Mouse (Mus musculus) spleen, adult 18-20 months (tissue): ENCODE measurements around the gene Zfp672.
A peak's percentile ranks its signal among the peaks of the same experiment; 100 is the strongest.
"Not testable (repeated sequence)": the region's sequence is repeated elsewhere in the genome, so short reads cannot be mapped to it uniquely, and the experiment has no call there.

Experiments used
- DNase-seq, 2 experiments: peaks; one replicate each; pipeline ENCODE4 v3.0.0; 2022; ENCODE audit warnings: mixed read lengths in 2 of 2

Gene Zfp672

DNA sequence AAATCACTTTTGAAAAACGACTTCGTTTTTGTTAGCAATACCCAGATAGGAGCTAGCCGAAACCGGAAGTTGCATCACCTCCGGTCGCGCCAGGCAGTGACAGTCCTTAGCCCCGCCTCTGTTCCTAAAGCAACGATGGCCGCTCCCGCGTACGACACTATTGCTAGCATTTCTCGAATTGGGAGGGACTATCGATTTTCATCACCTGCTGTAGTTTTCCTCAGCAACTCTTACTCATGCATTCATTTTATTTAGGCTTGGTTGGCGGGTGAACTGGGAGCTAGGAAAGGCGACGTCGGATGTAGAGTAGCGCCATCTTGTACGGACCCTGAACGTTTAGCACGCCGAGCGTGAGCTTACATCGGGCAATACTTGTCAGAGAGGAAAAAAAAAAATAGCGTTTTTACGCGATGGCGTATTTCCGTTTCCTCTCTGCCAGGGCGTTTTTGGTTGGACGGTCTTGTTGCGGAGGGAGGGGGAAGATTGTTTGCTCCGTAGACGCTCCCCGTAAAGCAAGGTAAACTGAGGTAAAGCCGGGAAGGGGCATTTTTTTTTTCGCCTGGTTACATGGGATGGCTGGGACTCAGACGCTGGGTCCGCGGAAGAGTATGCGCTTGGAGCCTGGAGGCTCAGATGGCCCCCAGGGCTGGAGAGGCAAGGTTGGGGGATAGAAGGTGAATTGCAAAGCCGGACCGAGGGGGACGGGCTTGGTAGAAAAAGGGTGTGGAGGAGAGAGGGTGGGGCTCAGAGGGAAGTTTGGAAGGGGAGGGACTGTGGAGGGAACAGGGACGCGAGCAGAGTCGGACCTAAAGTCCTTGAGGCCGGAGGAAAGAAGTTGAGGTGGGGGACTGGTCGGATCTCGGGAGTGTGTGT, at the start of gene Zfp672, which contains the start of gene Sh3bp5l:
TSS of gene Zfp672 (minus strand) at position 64 of the 873 bp plus-strand sequence.
TSS of gene Sh3bp5l (plus strand) at position 449 of the 873 bp plus-strand sequence.
- peak; percentile 76 to 80 for DNase-seq

DNA sequence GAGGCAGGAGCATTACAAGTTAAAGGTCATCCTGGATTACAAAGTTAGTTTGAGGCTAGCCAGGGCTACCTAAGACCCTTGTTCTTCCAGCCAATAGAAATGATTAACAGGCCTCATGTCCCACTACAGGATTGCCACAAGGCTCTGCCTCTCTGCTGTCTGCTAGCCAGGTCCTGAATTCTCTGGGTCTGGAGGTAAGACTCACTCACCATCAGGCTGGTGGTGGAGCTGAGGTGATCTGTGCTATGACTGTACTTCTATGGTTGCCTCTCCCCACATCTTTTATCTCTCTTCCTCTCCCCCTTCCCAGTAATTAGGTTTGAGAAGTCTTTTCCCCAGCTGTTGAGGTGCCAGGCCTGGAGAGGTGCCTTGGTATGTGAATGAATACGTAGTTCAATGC, 49.4 kb upstream of the Zfp672 start:
- no peak for DNase-seq

DNA sequence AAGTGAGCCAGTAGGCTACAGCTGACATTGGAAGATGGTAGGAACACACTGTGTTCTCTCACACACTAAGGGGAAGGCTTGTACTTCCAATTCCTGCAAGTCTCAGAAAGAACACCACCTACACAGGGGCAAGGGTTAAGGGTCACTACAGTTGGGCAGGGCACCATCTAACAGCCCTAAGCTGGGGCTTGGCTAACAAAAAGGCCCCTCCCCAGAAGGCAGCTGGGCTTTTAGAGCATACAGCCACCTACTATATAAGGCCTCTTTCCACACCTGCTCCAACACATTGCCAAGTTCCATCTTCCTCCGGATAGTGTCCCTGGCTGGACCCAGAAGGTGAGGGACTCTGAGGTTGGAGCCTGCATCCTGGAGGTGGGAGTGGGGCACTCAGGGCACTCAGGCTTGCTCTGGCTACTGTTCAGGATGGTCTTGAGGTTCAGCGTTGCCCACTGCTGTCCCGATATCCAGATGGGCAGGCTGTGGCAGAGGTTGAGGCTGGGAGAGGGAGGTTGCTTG, 48.7 kb upstream of the Zfp672 start, which contains the start of gene Lypd8:
TSS of gene Lypd8 (plus strand) at position 281 of the 516 bp plus-strand sequence.
- DNase-seq, result no peak

DNA sequence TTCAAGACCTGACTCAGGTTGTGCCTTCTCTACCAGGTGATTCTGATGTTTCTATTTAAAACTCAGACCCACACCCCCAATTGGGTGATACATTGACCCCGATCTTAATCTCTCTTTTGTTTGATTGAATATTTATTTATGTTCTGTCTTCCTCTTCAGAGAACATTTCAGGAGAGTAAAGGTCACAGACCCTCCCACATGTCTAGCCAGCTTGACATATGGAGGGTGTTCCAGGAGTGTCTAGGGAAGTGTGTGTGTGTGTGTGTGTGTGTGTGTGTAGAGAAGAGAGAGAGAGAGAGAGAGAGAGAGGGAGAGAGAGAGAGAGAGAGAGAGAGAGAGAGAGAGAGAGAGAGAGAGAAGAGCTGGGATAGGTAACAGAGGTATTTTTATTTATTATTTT, 47.5 kb upstream of the Zfp672 start:
- no peak for DNase-seq

DNA sequence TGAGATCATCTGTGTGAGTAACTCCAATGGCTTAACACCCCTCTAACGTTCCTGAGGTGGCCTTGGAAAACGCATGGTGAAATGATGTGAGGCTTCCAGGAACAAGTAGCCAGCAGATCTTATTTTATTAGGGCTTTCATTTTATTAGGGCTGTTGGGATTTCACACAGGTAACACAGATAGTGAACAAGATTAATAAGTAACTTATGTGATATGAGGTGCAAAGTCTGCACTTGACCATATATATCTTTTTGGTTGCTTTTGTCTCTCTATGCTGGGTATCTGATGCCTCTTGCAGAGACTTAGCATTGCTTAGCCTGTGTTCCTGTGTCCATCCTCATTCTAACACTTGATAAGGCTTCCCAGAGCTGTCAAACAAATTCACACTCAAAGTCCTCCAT, 47.1 kb upstream of the Zfp672 start:
- no peak for DNase-seq

DNA sequence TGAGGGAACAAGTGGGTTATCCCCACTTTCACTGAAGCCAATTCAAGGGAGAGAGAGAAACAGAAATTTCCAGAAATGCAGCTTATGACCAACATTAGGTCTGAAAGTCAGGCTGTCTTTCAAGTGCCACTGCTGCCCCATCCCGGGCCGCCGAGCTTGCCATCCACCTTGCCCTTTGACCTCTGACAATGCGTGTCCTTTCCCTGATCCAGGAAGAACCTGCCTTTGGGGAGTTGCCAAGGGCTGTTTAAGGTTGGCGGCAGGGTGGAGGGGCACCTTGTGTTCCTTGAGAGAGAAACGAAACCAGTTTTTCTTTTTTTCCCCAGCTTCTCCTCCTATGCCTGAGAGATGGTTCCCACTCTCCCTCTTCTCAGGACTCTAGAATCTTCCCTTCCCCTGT, 36.1 kb upstream of the Zfp672 start:
- DNase-seq, result not testable (repeated sequence)

DNA sequence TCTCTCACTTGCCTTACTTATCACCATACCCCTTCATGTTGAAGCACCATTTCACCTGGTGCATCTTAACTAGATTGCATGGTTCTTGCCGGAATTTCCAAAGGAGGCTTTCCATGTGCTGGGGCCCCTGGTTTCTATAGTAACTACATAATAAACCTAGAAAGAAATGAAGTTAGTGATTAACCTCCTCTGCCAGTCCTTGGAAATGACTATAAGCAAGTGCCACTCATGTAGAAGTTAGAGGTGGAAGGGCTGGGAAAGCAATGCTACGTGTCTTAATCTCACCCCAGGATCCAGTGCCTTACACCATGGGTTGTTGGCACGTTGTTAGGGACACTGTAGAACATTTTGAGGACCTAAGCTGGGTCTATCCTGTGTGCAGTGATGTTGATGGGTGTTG, 34.3 kb upstream of the Zfp672 start:
- DNase-seq, result no peak

DNA sequence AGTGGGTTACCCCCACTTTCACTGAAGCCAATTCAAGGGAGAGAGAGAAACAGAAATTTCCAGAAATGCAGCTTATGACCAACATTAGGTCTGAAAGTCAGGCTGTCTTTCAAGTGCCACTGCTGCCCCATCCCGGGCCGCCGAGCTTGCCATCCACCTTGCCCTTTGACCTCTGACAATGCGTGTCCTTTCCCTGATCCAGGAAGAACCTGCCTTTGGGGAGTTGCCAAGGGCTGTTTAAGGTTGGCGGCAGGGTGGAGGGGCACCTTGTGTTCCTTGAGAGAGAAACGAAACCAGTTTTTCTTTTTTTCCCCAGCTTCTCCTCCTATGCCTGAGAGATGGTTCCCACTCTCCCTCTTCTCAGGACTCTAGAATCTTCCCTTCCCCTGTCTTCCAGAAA, 32.4 kb upstream of the Zfp672 start:
- not testable (repeated sequence) for DNase-seq

DNA sequence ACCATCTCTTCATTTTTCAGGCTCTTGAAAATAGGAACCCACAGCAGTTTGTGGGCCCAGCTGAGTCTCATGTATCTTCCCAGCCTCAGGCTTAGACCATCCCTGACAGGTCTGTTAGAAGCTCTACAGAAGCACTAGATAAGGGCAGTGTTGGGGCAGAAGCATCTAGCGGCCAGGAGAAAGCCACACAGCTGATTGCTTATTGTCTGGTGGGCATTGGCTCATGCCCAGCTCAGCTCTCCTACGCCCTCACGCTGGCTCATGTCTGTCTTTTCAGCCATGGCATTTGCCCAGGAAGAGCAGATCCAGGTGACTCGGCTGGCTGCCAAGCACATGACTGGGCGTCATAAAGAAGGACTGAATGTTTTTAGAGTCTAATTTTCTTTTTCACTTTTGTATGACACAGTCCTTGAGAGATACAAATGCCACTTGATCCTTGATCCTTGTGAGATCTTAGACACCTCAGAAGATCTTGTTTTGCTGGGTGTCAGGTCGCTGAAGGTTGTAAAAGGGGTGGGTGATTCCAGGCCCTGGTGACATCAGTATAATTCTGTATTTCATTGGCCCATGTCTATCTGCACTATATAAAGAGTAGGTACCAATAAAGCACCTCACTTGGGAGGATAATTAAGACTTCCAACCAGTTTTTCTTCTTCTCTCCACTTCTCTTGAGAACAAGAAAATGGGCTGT, 27.9 kb upstream of the Zfp672 start:
- no peak for DNase-seq

DNA sequence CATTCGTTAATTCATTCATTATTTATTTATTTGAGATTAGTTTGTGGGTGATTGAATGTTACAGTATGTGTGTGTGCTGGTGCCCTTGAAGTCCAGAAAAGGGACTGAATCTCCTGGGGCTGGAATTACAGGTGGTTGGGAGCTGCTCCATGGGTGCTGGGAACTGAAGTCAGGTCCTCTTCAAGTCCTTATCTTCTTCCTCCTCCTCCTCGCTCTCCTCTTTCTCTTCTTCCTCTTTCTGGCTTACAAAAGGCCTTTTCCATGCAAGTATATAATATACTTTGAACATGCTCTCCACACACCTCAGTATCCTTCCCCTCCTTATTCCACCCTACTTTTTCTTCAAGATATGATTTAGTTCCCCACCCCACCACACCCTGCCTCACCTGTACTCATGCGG, 26.9 kb upstream of the Zfp672 start:
- DNase-seq, result no peak

DNA sequence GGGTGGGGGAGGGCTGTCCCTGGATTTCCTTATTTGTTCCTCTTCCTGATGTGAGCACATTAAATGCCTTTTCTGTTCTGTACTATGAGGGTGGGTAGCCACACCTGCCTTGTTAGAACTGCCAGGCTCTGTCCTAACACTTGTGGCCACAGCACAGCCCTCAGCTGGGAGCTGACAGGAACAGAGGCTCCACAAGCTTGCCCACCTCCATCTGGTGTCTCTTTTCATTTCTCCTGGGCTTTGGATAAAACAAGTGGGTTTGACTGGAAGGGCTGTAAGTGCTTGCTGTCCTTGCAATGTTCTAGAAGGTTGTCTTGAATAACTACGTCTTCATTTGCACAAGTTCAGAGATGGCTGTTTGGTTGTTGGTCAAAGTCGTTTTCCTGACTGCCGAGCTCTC, 24.8 kb upstream of the Zfp672 start:
- DNase-seq, result no peak

DNA sequence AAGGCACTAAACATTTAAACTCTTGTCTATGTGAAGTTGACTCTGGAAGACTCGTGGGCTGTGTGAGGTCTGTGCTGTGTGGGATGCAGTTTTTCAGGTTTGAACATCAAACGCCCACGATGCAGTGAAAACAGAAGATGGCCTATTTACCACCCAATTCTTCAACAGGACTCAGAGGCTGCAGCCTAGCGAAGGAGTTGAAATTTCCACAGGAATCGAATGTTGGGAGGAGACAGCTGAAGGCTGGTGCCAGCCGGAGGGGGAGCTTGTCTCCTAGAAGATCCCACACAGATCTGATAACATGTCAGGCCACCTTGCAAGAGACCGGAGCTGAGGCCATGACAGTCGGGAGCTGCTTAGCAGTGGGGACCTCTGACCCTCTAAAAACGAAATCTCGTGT, 24.3 kb upstream of the Zfp672 start:
- no peak for DNase-seq

DNA sequence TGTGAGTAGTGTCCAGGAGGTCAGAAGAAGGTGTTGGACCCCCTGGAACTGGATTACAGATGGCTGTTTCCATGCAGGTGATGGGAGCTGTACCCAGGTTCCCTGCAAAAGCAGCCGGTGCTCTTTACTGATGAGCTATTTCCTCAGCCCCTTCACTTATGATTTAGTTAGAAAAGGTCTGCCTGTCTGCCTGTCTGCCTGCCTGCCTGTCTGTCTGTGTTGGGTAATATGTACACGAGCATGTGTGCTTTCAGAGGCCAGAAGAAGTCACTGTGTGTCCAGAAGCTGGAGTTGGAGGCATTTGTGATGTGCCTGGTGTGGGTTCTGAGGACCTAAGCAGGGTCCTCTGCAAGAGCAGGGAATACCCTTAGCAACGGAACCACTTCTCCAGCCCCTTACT, 23.6 kb upstream of the Zfp672 start:
- DNase-seq, result no peak

DNA sequence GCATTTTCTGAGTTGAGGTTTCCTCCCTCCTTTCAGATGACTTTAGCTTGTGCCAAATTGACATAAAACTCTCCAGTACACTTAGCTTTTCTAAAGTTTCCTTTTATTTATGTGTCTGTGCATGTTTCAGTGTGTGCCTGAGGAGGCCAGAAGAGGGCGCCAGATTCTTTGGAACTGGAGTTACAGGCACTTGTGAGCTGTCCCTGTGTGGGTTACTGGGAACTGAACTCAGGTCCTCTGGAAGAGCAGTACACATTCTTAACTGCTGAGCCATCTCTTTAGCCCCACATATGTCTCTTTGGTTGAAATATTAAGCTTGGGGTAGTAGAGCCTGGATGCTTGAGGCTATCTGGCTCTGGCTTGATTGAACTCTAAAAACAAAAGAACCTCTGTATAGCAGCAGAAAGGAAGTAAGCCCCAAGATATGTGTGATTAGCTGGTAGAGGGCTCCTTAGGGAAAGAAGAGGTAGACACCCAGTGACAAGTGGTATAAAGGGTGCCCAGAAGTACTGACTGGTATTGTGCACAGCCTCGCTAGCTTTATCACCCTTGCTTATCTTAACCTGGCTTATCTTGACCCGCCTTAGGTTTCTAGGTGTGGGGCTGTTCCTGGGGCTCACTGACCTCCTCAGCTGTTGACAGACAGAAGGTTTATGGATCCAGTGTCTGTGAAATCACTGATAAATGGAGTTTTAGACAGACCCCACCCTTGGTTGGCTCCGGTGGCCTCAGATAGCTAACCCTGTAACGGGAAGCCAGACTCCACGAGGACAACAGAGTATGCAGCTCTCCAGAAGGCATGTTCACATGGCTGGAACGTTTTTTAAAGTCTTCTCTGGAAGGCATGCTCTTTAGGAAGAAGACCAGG, 22.8 kb upstream of the Zfp672 start:
- DNase-seq, result no peak

DNA sequence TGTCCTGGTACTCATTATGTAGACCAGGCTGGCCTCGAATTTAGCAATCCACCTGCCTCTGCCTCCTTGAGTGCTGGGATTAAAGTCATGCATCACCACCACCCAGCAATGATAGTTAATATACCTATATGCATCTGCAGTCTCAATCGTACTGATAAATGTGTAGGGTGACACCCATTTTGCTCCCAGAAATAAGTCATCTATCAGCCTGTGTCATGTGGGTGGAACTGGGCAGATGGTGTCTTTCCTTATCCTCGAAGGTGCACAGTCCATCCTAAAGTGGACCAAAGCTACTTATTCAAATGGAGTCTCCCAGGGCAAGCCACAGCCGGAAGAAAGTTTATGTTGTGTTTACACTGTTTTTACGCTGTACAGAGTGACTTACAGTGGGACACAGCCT, 21.0 kb upstream of the Zfp672 start:
- DNase-seq, result no peak

DNA sequence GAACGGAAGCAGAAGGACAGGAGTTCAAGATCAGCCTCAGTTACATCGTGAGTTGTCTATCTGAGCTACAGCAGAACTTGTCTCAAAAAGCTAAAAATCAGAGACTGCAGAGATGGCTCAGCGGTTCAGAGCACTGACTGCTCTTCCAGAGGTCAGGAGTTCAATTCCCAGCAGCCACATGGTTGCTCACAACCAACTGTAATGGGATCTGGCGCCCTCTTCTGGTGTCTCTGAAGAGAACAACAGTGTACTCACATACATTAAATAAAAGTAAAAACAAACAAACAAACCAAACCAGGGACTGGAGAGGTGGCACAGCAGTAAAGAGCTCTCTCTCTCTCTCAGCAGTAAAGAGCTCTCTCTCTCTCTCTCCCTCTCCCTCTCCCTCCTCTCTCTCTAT, 20.5 kb upstream of the Zfp672 start:
- DNase-seq, result no peak

DNA sequence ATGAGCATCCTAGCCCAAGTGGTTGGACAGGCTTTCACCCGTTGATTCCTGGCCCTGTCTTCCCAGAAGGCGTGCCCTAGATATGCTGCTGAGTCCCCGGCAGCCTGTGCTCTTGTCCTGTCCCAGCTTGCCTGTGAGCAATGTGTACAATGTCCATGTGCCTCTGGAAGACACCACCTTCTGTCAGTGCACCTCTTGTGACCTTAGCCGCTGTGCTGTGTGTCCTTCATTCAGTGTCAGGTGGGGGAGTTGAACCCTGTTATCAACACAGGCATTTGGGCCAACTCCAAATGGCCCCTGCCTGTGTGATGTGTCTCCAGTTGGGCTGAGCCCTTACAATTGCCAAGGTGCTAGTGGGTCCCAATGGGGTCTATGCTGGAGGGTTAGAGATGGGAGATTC, 16.6 kb upstream of the Zfp672 start:
- no peak for DNase-seq

DNA sequence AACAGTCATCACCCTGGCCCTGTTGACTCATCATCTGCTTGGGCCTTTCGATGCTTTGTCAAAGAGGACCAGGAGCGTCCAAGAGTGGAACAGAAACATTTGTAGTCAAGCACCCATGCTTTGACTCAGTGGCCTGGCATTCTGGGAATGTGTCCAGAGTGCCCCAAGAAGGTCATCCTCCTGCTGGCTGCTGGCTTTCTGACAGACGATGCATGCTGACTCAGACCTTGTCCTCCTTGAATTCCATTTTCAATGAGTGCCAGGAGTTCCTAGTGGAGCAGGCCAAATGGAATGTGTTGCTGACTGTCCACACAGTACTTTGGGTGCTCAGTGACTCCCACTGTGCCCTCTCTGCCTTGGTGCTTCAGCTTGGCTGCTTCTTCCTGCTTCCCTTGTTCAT, 4.6 kb upstream of the Zfp672 start:
- no peak for DNase-seq

DNA sequence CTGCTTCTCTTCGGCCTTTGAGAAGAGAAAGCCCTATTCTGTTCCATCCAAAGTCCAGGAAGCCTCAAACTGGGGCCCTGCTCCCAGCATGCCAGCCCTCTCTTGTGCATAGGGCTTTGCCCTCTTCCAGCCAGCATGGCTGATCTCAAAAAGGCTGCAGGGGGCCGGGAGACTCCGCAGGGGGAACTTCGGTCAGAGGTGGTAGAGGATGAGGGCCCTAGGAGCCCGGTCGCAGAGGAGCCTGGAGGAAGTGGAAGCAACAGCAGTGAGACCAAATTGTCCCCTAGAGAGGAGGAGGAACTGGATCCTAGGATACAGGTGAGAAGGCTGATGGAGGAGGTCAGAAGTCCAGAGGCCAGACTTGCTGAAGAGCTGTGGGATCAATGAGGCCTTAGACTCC, 1.4 kb upstream of the Zfp672 start:
- DNase-seq, result no peak

DNA sequence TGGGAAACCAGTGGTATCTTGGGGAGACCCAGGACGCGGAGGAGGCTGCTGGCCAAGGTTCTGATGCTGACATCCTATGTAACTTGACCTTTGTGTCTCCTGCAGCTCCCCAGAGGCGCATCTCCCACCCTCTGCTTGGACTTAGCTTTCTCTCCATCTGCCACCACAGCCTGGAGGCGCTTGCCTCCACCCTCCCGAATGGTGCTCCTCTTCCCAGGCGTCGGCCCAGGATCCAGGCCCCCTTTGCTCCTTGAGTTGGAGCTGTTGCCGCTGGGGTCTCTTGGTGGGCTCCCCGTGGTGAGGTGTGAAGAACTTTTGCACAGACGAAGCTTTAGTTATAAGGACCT, 983 bp upstream of the Zfp672 start:
- DNase-seq, result no peak

DNA sequence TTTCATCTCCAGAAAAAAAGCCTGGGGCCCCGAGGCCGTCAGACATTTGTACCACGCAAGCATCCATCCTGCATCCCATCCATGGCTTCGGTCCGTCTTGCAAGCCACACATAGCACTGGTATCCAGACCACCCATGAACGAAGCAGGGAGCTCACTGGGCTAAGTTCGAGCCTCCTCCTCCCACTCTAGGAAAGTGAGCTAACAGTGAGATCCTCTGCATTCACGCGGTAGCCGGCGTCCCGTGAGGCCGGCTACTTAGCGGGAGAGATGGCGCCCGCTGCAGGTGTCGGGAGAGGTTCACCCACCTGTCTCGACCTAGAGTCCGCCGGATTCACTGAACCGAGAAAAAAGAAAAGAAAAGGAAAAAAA, 248 bp downstream of the Zfp672 start:
- DNase-seq, result no peak

DNA sequence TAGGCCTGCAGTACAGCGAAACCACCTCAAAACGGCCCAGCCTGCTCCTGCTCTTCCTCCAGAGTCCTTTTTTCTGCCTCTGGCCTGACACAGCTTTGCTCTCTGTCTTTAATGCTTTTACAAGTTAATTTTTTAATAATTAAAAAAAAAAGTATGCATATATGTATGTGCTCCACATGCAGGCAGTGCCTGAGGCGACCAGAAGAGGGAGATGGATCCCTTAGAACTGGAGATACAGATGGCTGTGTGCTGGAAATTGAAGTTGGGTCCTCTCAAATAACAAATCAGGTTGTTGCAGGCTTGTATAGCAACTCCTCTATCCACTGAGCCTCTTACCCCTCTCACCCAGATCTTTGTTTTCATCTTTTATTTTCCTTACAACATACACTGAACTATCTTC, 3.4 kb downstream of the Zfp672 start:
- DNase-seq, result no peak

DNA sequence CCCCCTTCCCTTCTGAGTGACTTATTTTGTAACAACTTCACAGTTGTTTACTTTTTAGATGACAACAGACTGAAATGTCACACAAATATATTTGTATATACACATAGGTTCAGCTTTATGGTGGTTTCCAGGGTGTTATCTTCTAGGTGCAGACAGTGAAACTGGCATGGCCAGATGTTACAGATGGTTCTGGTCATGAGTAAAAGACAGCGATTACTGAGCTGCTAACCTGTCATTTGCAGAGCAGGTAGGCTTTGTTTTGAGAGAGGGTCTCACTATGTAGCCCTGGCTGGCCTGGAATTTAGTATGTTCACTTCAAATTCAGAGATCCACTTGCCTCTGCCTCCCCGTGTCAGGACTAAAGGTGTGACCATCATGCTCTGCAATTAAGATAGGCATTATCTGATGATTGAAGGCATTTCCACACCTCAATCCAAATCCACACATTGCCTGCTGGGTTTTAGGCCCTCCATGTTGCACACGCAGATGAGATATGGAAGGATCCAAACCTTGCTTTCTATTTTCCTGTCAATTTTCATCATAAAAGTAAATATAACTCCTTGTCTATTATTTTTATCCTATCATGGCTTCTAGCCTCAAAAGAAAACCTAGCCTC, 5.4 kb downstream of the Zfp672 start:
- DNase-seq, result no peak
